Mouse (Mus musculus) hindbrain, postnatal 0 days (tissue): ENCODE measurements at regions not wholly inside any gene's neighbourhood (a gene's known extent, or its start where the extent isn't known, plus 50 kb on each side); places are given as distances from the start of the nearest gene placed in this dataset.

Experiments used
- ATAC-seq: fragments of 200-750 bp; cut with Nextera tagmentation; 2 replicates; pipeline ENCODE4 v1.8.0; 2017; ENCODE audit warnings: mild to moderate bottlenecking, moderate TSS enrichment, moderate library complexity
- DNase-seq: peaks from one replicate; pipeline ENCODE4 v3.0.0-alpha.2; 2015; ENCODE audit warnings: low spot score
- H3K27ac ChIP-seq: fragments of 300-500 bp; sonication (generic); 2 replicates; pipeline ENCODE4 v1.5.1; 2014; ENCODE audit warnings: mild to moderate bottlenecking
- H3K27me3 ChIP-seq: fragments of 300-500 bp; sonication (generic); 2 replicates; pipeline ENCODE4 v1.6.1; 2014; ENCODE audit warnings: low read length, mixed read lengths; ENCODE audit not compliant: insufficient read depth
- H3K36me3 ChIP-seq: fragments of 300-500 bp; sonication (generic); 2 replicates; pipeline ENCODE4 v1.6.1; 2014; ENCODE audit warnings: low read length, mixed read lengths; ENCODE audit not compliant: insufficient read depth
- H3K4me1 ChIP-seq: fragments of 300-500 bp; sonication (generic); 2 replicates; pipeline ENCODE4 v1.6.1; 2014; ENCODE audit warnings: antibody characterized with exemption, low read length, mixed read lengths; ENCODE audit not compliant: insufficient read depth
- H3K4me2 ChIP-seq: fragments of 300-500 bp; sonication (generic); 2 replicates; pipeline ENCODE4 v1.6.1; 2014; ENCODE audit warnings: low read depth, mild to moderate bottlenecking, low read length, moderate library complexity, mixed read lengths
- H3K4me3 ChIP-seq: fragments of 300-500 bp; sonication (generic); 2 replicates; pipeline ENCODE4 v1.5.1; 2014; ENCODE audit warnings: low read length
- H3K9ac ChIP-seq: fragments of 300-500 bp; sonication (generic); replicated peaks from 2 replicates; pipeline ENCODE4 v1.6.1; 2014; ENCODE audit warnings: mild to moderate bottlenecking, low read length, moderate library complexity, mixed read lengths
- H3K9me3 ChIP-seq: fragments of 300-500 bp; sonication (generic); 2 replicates; pipeline ENCODE4 v1.6.1; 2016; ENCODE audit warnings: low read length, mixed read lengths
- CTCF ChIP-seq: IDR thresholded peaks from 2 replicates; pipeline ENCODE4 v1.5.1; 2016; ENCODE audit warnings: antibody characterized with exemption, control low read depth, low read depth
- WGBS: fragments of 180-500 bp; shearing (Covaris S2); extraction: QIAGEN DNeasy Blood & Tissue Kit; methylation state at CpG from one replicate; pipeline ENCODE4 v1.1.7; 2014; 5-methylcytosine and 5-hydroxymethylcytosine counted together

- TF ChIP-seq CTCF = no peak
- no peaks in the 10 kb centered on the region for H3K27me3 ChIP-seq
- no peak overlapping the region for H3K9ac ChIP-seq
- WGBS = 80% methylated on average over 7 of the region's 7 CpGs
- 0 out of 2 replicates have a peak, but pooled peaks cover 5% of the 10 kb centered on the region for H3K4me1 ChIP-seq
- ATAC-seq (no peak), DNase-seq (no peak)
- H3K9me3 ChIP-seq = no peaks in the 10 kb centered on the region
- no peak overlapping the region for H3K4me3 ChIP-seq
- H3K27ac ChIP-seq = no peak overlapping the region
- no peaks in the 10 kb centered on the region for H3K36me3 ChIP-seq
- H3K4me2 ChIP-seq = no peak overlapping the region
Observed at GRCm38 (mm10) chr6:94962411-94963087, 154.5 kb upstream of the Kbtbd8 start.

GRCm38 (mm10) chr6:94961821-94962220, 155.2 kb upstream of the Kbtbd8 start:
- no peak overlapping the region for H3K9ac ChIP-seq
- no peaks in the 10 kb centered on the region for H3K27me3 ChIP-seq
- H3K4me1 ChIP-seq = 0 out of 2 replicates have a peak, but pooled peaks cover 6% of the 10 kb centered on the region
- 91% methylated on average over 1 of the region's 1 CpGs for WGBS
- H3K4me2 ChIP-seq = no peak overlapping the region
- no peaks in the 10 kb centered on the region for H3K9me3 ChIP-seq
- no peaks in the 10 kb centered on the region for H3K36me3 ChIP-seq
- no peak for TF ChIP-seq CTCF
- H3K27ac ChIP-seq = no peak overlapping the region
- H3K4me3 ChIP-seq = no peak overlapping the region
- DNase-seq (no peak), ATAC-seq (no peak)

DNA sequence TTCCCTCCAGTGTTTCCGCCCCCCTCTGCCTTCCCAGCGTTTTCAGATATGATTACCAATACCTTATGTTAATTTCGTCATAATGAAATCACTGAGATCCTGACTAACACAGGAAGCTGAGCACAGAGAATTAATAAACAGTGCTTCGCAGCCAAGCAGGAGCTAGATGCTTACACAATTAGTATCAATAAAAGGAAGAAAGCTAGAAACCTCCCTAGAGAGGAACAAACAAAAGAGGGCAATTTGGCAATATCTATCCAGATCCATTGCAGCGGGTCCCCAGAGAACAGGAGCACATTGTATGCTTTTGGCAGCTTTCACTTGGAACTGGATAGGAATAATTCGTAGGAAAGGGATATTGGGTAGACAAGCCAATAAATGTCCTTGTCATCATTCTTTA, 159.1 kb upstream of the Kbtbd8 start:
- 46% methylated on average over 6 of the region's 6 CpGs for WGBS
- no peak for TF ChIP-seq CTCF
- Histone ChIP-seq H3K9ac (no peak overlapping the region), H3K9me3 (0 out of 2 replicates have a peak, but pooled peaks cover 4% of the 10 kb centered on the region), H3K4me2 (no peak overlapping the region), H3K36me3 (no peaks in the 10 kb centered on the region), H3K4me1 (0 out of 2 replicates have a peak, but pooled peaks cover 6% of the 10 kb centered on the region), H3K27me3 (no peaks in the 10 kb centered on the region), H3K27ac (no peak overlapping the region), H3K4me3 (no peak overlapping the region)
- ATAC-seq (no peak), DNase-seq (peak; percentile 39)

DNA sequence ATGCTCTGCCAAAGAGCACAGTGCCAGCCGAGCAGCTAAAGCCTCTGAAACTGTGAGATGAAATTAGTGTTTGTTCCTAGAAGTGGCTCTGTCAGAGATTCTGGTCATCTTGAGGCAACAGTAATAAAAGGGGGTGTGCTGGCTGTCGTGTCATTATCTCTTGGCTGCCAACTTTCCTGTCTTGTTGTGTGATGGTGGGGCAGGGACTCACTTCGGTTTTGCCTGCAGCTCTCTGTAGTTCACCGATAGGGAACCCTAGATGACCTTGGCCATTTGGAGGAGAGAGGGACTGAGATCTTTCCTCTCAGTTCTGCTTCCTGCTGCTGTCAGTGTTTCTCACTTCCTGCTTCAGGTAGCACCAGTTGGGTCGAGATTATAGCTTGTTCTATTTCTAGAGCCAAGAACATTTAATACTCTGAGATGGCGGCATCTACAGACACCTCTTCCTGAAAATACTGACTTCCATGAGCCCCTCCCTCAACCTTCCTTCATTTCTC, 159.8 kb upstream of the Kbtbd8 start:
- no peak overlapping the region for H3K9ac ChIP-seq
- H3K4me3 ChIP-seq = no peak overlapping the region
- WGBS = 85% methylated on average over 6 of the region's 6 CpGs
- DNase-seq = no peak
- H3K27me3 ChIP-seq = no peaks in the 10 kb centered on the region
- no peaks in the 10 kb centered on the region for H3K36me3 ChIP-seq
- 0 out of 2 replicates have a peak, but pooled peaks cover 4% of the 10 kb centered on the region for H3K9me3 ChIP-seq
- H3K27ac ChIP-seq = no peak overlapping the region
- no peak for TF ChIP-seq CTCF
- ATAC-seq = no peak
- H3K4me1 ChIP-seq = 0 out of 2 replicates have a peak, but pooled peaks cover 6% of the 10 kb centered on the region
- H3K4me2 ChIP-seq = no peak overlapping the region

GRCm38 (mm10) chr6:94954580-94954979, 162.5 kb upstream of the Kbtbd8 start:
- H3K36me3 ChIP-seq = no peaks in the 10 kb centered on the region
- no peak overlapping the region for H3K4me2 ChIP-seq
- ATAC-seq = no peak
- 0 out of 2 replicates have a peak, but pooled peaks cover 6% of the 10 kb centered on the region for H3K4me1 ChIP-seq
- H3K9me3 ChIP-seq = 0 out of 2 replicates have a peak, but pooled peaks cover 4% of the 10 kb centered on the region
- no peak for DNase-seq
- WGBS = 81% methylated on average over 2 of the region's 2 CpGs
- H3K4me3 ChIP-seq = no peak overlapping the region
- no peaks in the 10 kb centered on the region for H3K27me3 ChIP-seq
- TF ChIP-seq CTCF = no peak
- H3K27ac ChIP-seq = no peak overlapping the region
- no peak overlapping the region for H3K9ac ChIP-seq

GRCm38 (mm10) chr6:94953658-94954057, 163.4 kb upstream of the Kbtbd8 start:
- DNase-seq (no peak), ATAC-seq (no peak)
- Histone ChIP-seq H3K27me3 (no peaks in the 10 kb centered on the region), H3K36me3 (no peaks in the 10 kb centered on the region), H3K9ac (no peak overlapping the region), H3K27ac (no peak overlapping the region), H3K4me3 (no peak overlapping the region), H3K9me3 (0 out of 2 replicates have a peak, but pooled peaks cover 4% of the 10 kb centered on the region), H3K4me1 (0 out of 2 replicates have a peak, but pooled peaks cover 6% of the 10 kb centered on the region), H3K4me2 (no peak overlapping the region)
- WGBS = 79% methylated on average over 4 of the region's 4 CpGs
- peak; percentile 28 for TF ChIP-seq CTCF
